Mouse (Mus musculus) embryonic facial prominence, embryonic 14.5 days (tissue): ENCODE data around the gene Lman1l. TPM values are rescaled to one million over a fixed set of nuclear protein-coding genes. Genes with fewer than 3 reads are reported as not detected.

Experiments
- ATAC-seq: fragments of 200-750 bp; cut with Nextera tagmentation; 2 replicates; pipeline ENCODE4 v1.8.0; 2017; ENCODE audit warnings: low read depth, moderate number of reproducible peaks, moderate TSS enrichment
- DNase-seq: peaks from one replicate; pipeline ENCODE4 v3.0.0-alpha.2; 2015; ENCODE audit warnings: low spot score
- H3K27ac ChIP-seq: fragments of 300-500 bp; sonication (generic); replicated peaks from 2 replicates; pipeline ENCODE4 v1.5.1; 2014; ENCODE audit warnings: low read depth, mild to moderate bottlenecking, low read length, moderate library complexity
- H3K27me3 ChIP-seq: fragments of 300-500 bp; sonication (generic); replicated peaks from 2 replicates; pipeline ENCODE4 v1.6.1; 2014; ENCODE audit warnings: low read length; ENCODE audit not compliant: control insufficient read depth, insufficient read depth
- H3K36me3 ChIP-seq: fragments of 300-500 bp; sonication (generic); 2 replicates; pipeline ENCODE4 v1.6.1; 2014; ENCODE audit warnings: low read length, mixed read lengths; ENCODE audit not compliant: control insufficient read depth, insufficient read depth
- H3K4me1 ChIP-seq: fragments of 300-500 bp; sonication (generic); 2 replicates; pipeline ENCODE4 v1.6.1; 2014; ENCODE audit warnings: antibody characterized with exemption, low read length; ENCODE audit not compliant: control insufficient read depth, insufficient read depth
- H3K4me2 ChIP-seq: fragments of 300-500 bp; sonication (generic); 2 replicates; pipeline ENCODE4 v1.6.1; 2014; ENCODE audit warnings: low read depth, mild to moderate bottlenecking, low read length, moderate library complexity, mixed read lengths
- H3K4me3 ChIP-seq: fragments of 300-500 bp; sonication (generic); 2 replicates; pipeline ENCODE4 v1.5.1; 2014; ENCODE audit warnings: low read depth, mild to moderate bottlenecking, low read length
- H3K9ac ChIP-seq: fragments of 300-500 bp; sonication (generic); 2 replicates; pipeline ENCODE4 v1.6.1; 2014; ENCODE audit warnings: low read depth, mild to moderate bottlenecking, low read length, moderate library complexity, mixed read lengths
- H3K9me3 ChIP-seq: fragments of 300-500 bp; sonication (generic); 2 replicates; pipeline ENCODE4 v1.6.1; 2016; ENCODE audit warnings: low read length; ENCODE audit not compliant: control insufficient read depth
- WGBS: fragments of 180-500 bp; shearing (Covaris S2); extraction: QIAGEN DNeasy Blood & Tissue Kit; methylation state at CpG from one replicate; pipeline ENCODE4 v1.1.7; 2014; 5-methylcytosine and 5-hydroxymethylcytosine counted together
- polyA plus RNA-seq: library from polyadenylated mRNA; unstranded; fragments of >200 nt; fragmentation: Nextera tagmentation; extraction: Ambion mirVana; gene quantifications from 2 replicates; pipeline ENCODE4 v1.2.1, GENCODE M21; 2014

Gene Lman1l
- polyA plus RNA-seq, 1 experiment from 2014 or later: not detected

- peaks cover 22% of the 10 kb centered on the region for H3K36me3 ChIP-seq
- no peak overlapping the region for H3K4me3 ChIP-seq
Measured at GRCm38 (mm10) chr9:57568500-57568899, 52.1 kb downstream of the Lman1l start.

DNA sequence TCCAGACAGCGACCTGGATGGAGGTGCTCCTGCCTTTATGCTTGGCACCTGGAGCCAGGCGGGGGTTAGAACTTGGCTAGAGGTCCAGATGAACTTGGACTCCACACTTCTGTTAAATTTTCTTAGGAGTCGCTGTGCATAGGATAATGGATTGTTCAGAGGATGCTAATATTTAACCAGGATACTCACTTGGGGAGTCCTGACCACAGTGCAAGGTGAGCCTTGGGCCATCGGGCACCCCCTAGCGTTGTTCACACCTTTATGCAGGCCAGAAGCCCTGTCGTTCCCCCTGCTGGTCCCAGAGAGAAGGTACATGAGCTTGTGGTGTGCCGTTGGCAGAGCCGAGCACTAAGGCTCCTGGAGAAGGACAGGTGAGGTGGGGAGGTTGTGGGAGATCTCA is 53.7 kb downstream of the Lman1l start:
- Histone ChIP-seq H3K9me3 (no peaks in the 10 kb centered on the region), H3K27ac (peak overlapping the region; percentile 74; the same call in 1 of the 2 replicates), H3K27me3 (no peaks in the 10 kb centered on the region), H3K4me2 (no peak overlapping the region), H3K4me1 (peaks cover 27% of the 10 kb centered on the region), H3K4me3 (no peak overlapping the region), H3K9ac (no peak overlapping the region), H3K36me3 (peaks cover 22% of the 10 kb centered on the region)
- DNase-seq: no peak
- WGBS: 62% methylated on average over 8 of the region's 8 CpGs
- no peak for ATAC-seq

More at GRCm38 (mm10) chr9:57568500-57568899, 52.1 kb downstream of the Lman1l start:
- Histone ChIP-seq H3K27ac (no peak overlapping the region), H3K9ac (no peak overlapping the region), H3K4me2 (no peak overlapping the region), H3K9me3 (no peaks in the 10 kb centered on the region), H3K4me1 (peaks cover 17% of the 10 kb centered on the region), H3K27me3 (no peaks in the 10 kb centered on the region)
- ATAC-seq (no peak), DNase-seq (no peak)
- WGBS: 90% methylated on average over 6 of the region's 6 CpGs

- Histone ChIP-seq H3K4me3 (no peak overlapping the region), H3K4me1 (peaks cover 33% of the 10 kb centered on the region), H3K36me3 (peaks cover 22% of the 10 kb centered on the region), H3K4me2 (no peak overlapping the region), H3K27me3 (no peaks in the 10 kb centered on the region), H3K9me3 (no peaks in the 10 kb centered on the region), H3K9ac (0 out of 2 replicates have a peak overlapping the region, but pooled peaks have one; percentile 32), H3K27ac (peak overlapping the region; percentile 74)
- ATAC-seq (no peak), DNase-seq (peak; percentile 71)
- 20% methylated on average over 8 of the region's 10 CpGs for WGBS
Measured at GRCm38 (mm10) chr9:57565741-57566221, 54.8 kb downstream of the Lman1l start.

DNA sequence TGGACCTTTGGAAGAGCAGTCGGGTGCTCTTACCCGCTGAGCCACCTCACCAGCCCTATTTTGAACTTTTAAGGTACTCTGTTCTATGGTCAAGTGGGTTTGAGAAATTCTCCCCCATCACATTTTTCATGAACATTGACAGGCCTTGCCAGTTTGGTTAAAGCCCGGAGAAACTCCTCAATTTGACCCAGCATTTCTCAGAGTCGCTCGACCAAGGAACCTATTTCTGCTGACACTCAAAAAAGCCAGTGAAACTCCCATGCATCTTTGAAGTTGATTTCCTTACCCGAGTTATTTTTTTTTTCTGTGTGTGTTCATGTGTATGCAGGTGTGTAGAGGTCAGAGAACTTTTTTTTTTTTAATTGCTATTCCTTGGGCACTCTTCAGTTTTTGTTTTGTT is 56.0 kb downstream of the Lman1l start:
- no peak overlapping the region for H3K9ac ChIP-seq
- H3K4me1 ChIP-seq: peaks cover 38% of the 10 kb centered on the region
- H3K27ac ChIP-seq: no peak overlapping the region
- H3K4me2 ChIP-seq: no peak overlapping the region
- ATAC-seq (no peak), DNase-seq (no peak)
- no peaks in the 10 kb centered on the region for H3K9me3 ChIP-seq
- WGBS: 78% methylated on average over 6 of the region's 6 CpGs
- H3K36me3 ChIP-seq: peaks cover 18% of the 10 kb centered on the region
- no peaks in the 10 kb centered on the region for H3K27me3 ChIP-seq
- H3K4me3 ChIP-seq: no peak overlapping the region

DNA sequence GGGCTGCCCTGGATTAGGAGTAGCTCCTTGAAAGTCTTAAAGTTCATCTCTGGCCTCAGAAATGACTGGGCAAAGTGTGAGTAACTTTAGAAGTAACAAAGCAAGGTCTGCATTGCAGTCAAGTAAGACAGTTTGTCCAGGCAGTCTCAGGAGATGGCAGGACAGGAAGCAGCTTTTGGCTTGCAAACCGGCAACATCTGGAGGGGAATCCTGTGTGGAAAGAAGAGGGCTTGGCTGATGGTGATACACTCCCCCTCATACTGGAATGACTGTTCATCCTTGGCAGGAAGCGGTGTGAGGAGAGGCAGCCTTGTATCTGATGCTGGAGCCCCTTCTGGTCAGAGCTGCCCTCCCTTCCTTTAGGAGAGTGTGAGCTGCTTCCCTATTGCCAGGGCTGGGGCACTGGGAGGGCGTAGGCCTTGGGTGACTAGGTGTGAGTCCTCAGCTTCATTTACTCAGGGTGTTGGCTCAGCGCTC is 57.6 kb downstream of the Lman1l start:
- no peak overlapping the region for H3K4me3 ChIP-seq
- peaks cover 38% of the 10 kb centered on the region for H3K4me1 ChIP-seq
- H3K9ac ChIP-seq: no peak overlapping the region
- no peaks in the 10 kb centered on the region for H3K27me3 ChIP-seq
- WGBS: 53% methylated on average over 4 of the region's 4 CpGs
- peaks cover 2% of the 10 kb centered on the region; the same call in 1 of the 2 replicates for H3K36me3 ChIP-seq
- ATAC-seq (no peak), DNase-seq (peak; percentile 52)
- no peaks in the 10 kb centered on the region for H3K9me3 ChIP-seq
- H3K27ac ChIP-seq: peak overlapping the region; percentile 44; the same call in 1 of the 2 replicates
- 0 out of 2 replicates have a peak overlapping the region, but pooled peaks have one; percentile 7 for H3K4me2 ChIP-seq

GRCm38 (mm10) chr9:57561711-57562099 is 58.9 kb downstream of the Lman1l start:
- Histone ChIP-seq H3K4me3 (peak overlapping the region; percentile 63), H3K27ac (peak overlapping the region; percentile 53; the same call in 1 of the 2 replicates), H3K27me3 (no peaks in the 10 kb centered on the region), H3K9ac (peak overlapping the region; percentile 74), H3K4me1 (peaks cover 35% of the 10 kb centered on the region), H3K4me2 (peak overlapping the region; percentile 71), H3K9me3 (no peaks in the 10 kb centered on the region), H3K36me3 (no peaks in the 10 kb centered on the region)
- ATAC-seq (no peak), DNase-seq (no peak)
- WGBS: 77% methylated on average over 13 of the region's 13 CpGs

DNA sequence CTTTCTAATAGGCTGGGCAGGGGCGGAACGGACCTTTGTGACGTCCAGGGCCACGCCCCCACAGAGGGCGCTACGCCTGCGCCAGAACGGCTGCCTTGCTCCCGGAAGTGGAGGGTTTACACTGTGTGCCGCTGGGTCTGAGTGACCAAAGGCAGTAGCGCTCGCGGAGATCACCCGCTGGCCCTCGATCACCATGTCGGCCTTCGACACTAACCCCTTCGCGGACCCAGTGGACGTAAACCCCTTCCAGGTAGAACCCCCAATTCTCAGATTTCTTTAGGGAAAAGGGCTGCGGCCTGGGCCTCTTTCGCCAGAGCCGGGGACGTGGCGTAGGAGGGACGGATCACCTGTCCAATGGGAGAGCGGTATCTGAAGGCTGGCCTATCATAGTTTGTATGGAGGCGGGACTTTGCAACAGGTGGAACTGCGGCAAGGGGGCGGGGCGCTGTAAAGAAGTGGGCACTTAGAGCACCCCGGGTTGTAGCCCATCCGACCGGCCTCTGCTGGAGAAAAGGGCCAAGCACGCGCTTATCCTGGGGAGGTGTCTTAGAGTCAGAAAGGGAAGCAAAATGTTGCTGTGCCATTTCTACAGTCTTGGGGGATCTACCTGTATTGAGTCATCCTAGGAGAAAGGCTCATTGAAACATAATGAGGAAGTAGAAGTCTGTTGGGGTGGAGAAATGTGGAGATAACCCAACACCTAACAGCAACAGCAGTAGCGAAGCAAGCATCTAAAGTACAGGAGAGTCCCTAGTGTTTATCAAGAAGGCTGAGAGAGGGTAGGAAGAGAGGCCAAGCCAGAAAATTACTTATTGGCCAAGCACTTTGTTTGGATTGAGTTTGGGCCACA is 59.5 kb downstream of the Lman1l start, which contains the start of gene Scamp2:
Gene Scamp2, plus strand, starts transcription at position 83 of the 850 bp plus-strand sequence.
- Histone ChIP-seq H3K36me3 (no peaks in the 10 kb centered on the region), H3K27me3 (no peaks in the 10 kb centered on the region), H3K4me1 (peaks cover 29% of the 10 kb centered on the region), H3K9me3 (no peaks in the 10 kb centered on the region), H3K27ac (peak within 1 kb of the TSS; percentile 63; the same call in 1 of the 2 replicates), H3K4me2 (peak within 1 kb of the TSS; percentile 71), H3K4me3 (peak within 1 kb of the TSS; percentile 63), H3K9ac (peak within 1 kb of the TSS; percentile 74)
- ATAC-seq: peak; percentile 99
- 2% methylated on average over 36 of the region's 37 CpGs for WGBS
- peak; percentile 96 for DNase-seq

GRCm38 (mm10) chr9:57560263-57560662 is 60.3 kb downstream of the Lman1l start:
- no peaks in the 10 kb centered on the region for H3K36me3 ChIP-seq
- DNase-seq: no peak
- peak overlapping the region; percentile 71 for H3K4me2 ChIP-seq
- no peaks in the 10 kb centered on the region for H3K27me3 ChIP-seq
- H3K4me1 ChIP-seq: peaks cover 21% of the 10 kb centered on the region
- peak overlapping the region; percentile 63; the same call in 1 of the 2 replicates for H3K27ac ChIP-seq
- no peak for ATAC-seq
- H3K4me3 ChIP-seq: peak overlapping the region; percentile 63
- WGBS: 28% methylated on average over 7 of the region's 7 CpGs
- H3K9me3 ChIP-seq: no peaks in the 10 kb centered on the region
- peak overlapping the region; percentile 74 for H3K9ac ChIP-seq
